ENCODE assay signal across 2 mouse cellular contexts in the genomic region with DNA sequence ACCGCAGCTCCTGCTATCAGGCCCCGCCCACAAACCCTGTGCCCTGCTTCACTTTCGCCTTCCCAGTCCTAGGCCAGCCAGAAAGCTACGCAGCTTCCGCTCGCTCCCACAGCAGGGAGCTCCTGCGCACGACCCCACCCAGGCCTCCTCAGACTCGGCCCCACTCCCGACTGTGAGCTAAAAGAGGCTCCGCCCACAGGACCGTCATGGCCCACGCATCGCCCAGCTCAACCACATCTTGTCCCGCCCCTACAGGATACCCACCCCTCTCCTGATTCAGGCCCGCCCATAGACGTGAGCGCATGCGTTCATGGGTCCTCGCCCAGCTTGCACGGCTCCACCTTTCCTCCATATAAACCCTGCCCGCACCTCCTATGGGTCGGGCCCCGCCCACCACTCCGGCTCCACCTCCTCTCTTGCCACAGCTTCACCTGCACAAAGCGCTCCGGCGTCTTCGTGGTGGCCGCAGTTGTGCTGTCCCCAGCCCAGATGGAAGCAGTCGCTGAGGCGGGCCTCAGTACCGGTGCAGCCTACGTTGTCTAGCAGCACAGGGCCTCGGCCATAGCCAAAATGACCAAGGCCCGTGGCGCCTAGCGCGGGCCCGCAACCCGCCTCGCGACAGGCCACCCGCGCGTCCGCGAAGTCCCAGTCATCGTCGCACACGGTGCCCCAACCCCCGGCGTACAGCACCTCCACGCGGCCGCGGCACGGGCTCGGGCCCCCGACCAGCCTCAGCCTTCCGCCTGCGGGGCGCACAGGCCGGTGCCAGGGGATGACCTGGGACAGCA.
TF ChIP-seq lines count a peak whose summit lies in the region.

No protein-coding gene starts in this region.

TF ChIP-seq in C2C12, 6 proteins besides CTCF, POLR2A, EP300 and RAD21:
- no peak for TF ChIP-seq FOSL1 (IDR thresholded peaks at IDR 0.05; ENCODE audit: insufficient read depth, low read length, poor library complexity, severe bottlenecking)
- no peak for TF ChIP-seq MYOG (IDR thresholded peaks at IDR 0.05; ENCODE audit: control insufficient read depth, extremely low read depth, insufficient read length)
- no peak for TF ChIP-seq CEBPB (IDR thresholded peaks at IDR 0.05; ENCODE audit: low read depth)
- TF ChIP-seq MAX (IDR thresholded peaks at IDR 0.05), result peak; percentile 11
- TF ChIP-seq USF1 (IDR thresholded peaks at IDR 0.05; ENCODE audit: low read depth), result no peak
- TF ChIP-seq MYOD1 (IDR thresholded peaks at IDR 0.05; ENCODE audit: control insufficient read depth, insufficient read length, low read depth), result no peak

TF ChIP-seq in myocyte, 11 proteins besides CTCF, POLR2A, EP300 and RAD21:
- TF ChIP-seq TCF3 (IDR thresholded peaks at IDR 0.05; ENCODE audit: insufficient read length, low read depth), result no peak
- TF ChIP-seq CEBPB (IDR thresholded peaks at IDR 0.05; ENCODE audit: insufficient read depth, poor library complexity, severe bottlenecking), result no peak
- peak in 2 of 3 experiments; percentile 2 to 21 for TF ChIP-seq MYOD1 (IDR thresholded peaks at IDR 0.05; ENCODE audit: control insufficient read depth in 1 of 3, insufficient read length in 2 of 3, low read depth in 2 of 3)
- no peak for TF ChIP-seq USF1 (IDR thresholded peaks at IDR 0.05; ENCODE audit: low read depth)
- peak; percentile 94 for TF ChIP-seq POLR2AphosphoS2 (IDR thresholded peaks at IDR 0.05; ENCODE audit: insufficient read length, low read depth)
- peak; percentile 29 for TF ChIP-seq SRF (IDR thresholded peaks at IDR 0.05; ENCODE audit: control insufficient read depth, insufficient read length, low read depth)
TF ChIP-seq in myocyte: peak in this region for 3.
